Mouse (Mus musculus) CH12.LX (cell line): ENCODE measurements at regions not wholly inside any gene's neighbourhood (a gene's known extent, or its start where the extent isn't known, plus 50 kb on each side); places are given as distances from the start of the nearest gene placed in this dataset.

ENCODE experiments used
- DNase-seq: peaks from one replicate; pipeline ENCODE4 v3.0.0-alpha.2; 2013; ENCODE audit errors: extremely low read depth
- H3K27ac ChIP-seq: 2 replicates; pipeline ENCODE4 v1.5.1; 2012; ENCODE audit warnings: low read depth, mild to moderate bottlenecking, control low read depth, moderate library complexity; ENCODE audit not compliant: insufficient read depth
- H3K27me3 ChIP-seq: replicated peaks from 2 replicates; pipeline ENCODE3; 2012; ENCODE audit warnings: inconsistent platforms
- H3K36me3 ChIP-seq, 2 experiments: replicated peaks in 1 of 2; 2 replicates each; pipeline versions ENCODE3 to v1.6.1; 2012; ENCODE audit warnings: inconsistent platforms in 1 of 2, low read length in 1 of 2, mild to moderate bottlenecking in 1 of 2, mixed read lengths in 1 of 2, moderate library complexity in 1 of 2; ENCODE audit not compliant: control insufficient read depth in 1 of 2, insufficient read depth in 1 of 2
- H3K4me1 ChIP-seq, 2 experiments: 2 replicates each; pipeline ENCODE4 v1.6.1; 2012; ENCODE audit warnings: inconsistent platforms in 1 of 2, moderate library complexity in 1 of 2; ENCODE audit not compliant: insufficient read depth in 2 of 2, control insufficient read depth in 1 of 2
- H3K4me2 ChIP-seq: 2 replicates; pipeline ENCODE4 v1.6.1; 2012; ENCODE audit warnings: low read depth, mild to moderate bottlenecking, control low read depth; ENCODE audit not compliant: poor library complexity, insufficient read depth, severe bottlenecking
- H3K4me3 ChIP-seq, 3 experiments: fragments of 150-350 bp in 1 of 3; sonication (generic) in 1 of 3; replicated peaks in 1 of 3; 2 replicates each; pipeline versions ENCODE3 to v1.5.1; 2011 to 2012; ENCODE audit warnings: low read depth in 2 of 3, low read length in 2 of 3, mild to moderate bottlenecking in 2 of 3, moderate library complexity in 2 of 3, control low read depth in 1 of 3, improper control_type of control experiment in 1 of 3, inconsistent platforms in 1 of 3, mixed read lengths in 1 of 3; ENCODE audit not compliant: poor library complexity in 1 of 3
- H3K79me2 ChIP-seq: replicated peaks from 2 replicates; pipeline ENCODE4 v1.6.1; 2012; ENCODE audit warnings: mild to moderate bottlenecking, moderate library complexity; ENCODE audit not compliant: control insufficient read depth, poor library complexity, insufficient read depth, severe bottlenecking; ENCODE audit errors: extremely low read depth
- H3K9ac ChIP-seq: 2 replicates; pipeline ENCODE4 v1.6.1; 2012; ENCODE audit warnings: low read depth, mild to moderate bottlenecking, control low read depth, moderate library complexity; ENCODE audit not compliant: insufficient read depth
- H3K9me3 ChIP-seq: replicated peaks from 2 replicates; pipeline ENCODE3; 2012; ENCODE audit warnings: low read length, inconsistent platforms, mixed read lengths
- CHD2 ChIP-seq: IDR thresholded peaks from 2 replicates; pipeline ENCODE4 v1.6.1; 2011; ENCODE audit warnings: low read length, improper control_type of control experiment
- CTCF ChIP-seq, 2 experiments: IDR thresholded peaks in 1 of 2; conservative IDR thresholded peaks in 1 of 2; 2 replicates each; pipeline ENCODE4 v1.5.1; 2011 to 2012; ENCODE audit warnings: low read depth in 2 of 2, low read length in 2 of 2, improper control_type of control experiment in 1 of 2, inconsistent platforms in 1 of 2, mild to moderate bottlenecking in 1 of 2, moderate library complexity in 1 of 2
- E2F4 ChIP-seq: IDR thresholded peaks from 2 replicates; pipeline ENCODE4 v1.6.1; 2011; ENCODE audit warnings: low read depth, low read length, improper control_type of control experiment; ENCODE audit not compliant: insufficient replicate concordance
- ELF1 ChIP-seq: IDR thresholded peaks from 2 replicates; pipeline ENCODE4 v1.6.1; 2014; ENCODE audit warnings: low read depth, mild to moderate bottlenecking, inconsistent platforms, low read length, improper control_type of control experiment
- MAFK ChIP-seq: IDR thresholded peaks from 2 replicates; pipeline ENCODE4 v1.6.1; 2011; ENCODE audit warnings: low read length, improper control_type of control experiment; ENCODE audit not compliant: insufficient replicate concordance
- MAX ChIP-seq: IDR thresholded peaks from 2 replicates; pipeline ENCODE4 v1.6.1; 2011; ENCODE audit warnings: low read length, improper control_type of control experiment
- MAZ ChIP-seq: IDR thresholded peaks from 2 replicates; pipeline ENCODE4 v1.6.1; 2012; ENCODE audit warnings: low read depth, mild to moderate bottlenecking, inconsistent platforms, low read length, improper control_type of control experiment, moderate library complexity
- MYC ChIP-seq: IDR thresholded peaks from 2 replicates; pipeline ENCODE4 v1.6.1; 2011; ENCODE audit warnings: low read depth, mild to moderate bottlenecking, improper control_type of control experiment, low read length
- NRF1 ChIP-seq: IDR thresholded peaks from 2 replicates; pipeline ENCODE4 v1.6.1; 2014; ENCODE audit warnings: low read depth, mild to moderate bottlenecking, inconsistent platforms, low read length, improper control_type of control experiment, moderate library complexity
- POLR2A ChIP-seq: IDR thresholded peaks from 2 replicates; pipeline ENCODE4 v1.6.1; 2011; ENCODE audit warnings: low read depth, mild to moderate bottlenecking, improper control_type of control experiment, low read length
- RAD21 ChIP-seq: IDR thresholded peaks from 2 replicates; pipeline ENCODE4 v1.6.1; 2011; ENCODE audit warnings: low read depth, mild to moderate bottlenecking, low read length, improper control_type of control experiment, moderate library complexity
- RCOR1 ChIP-seq: conservative IDR thresholded peaks from 2 replicates; pipeline ENCODE4 v1.6.1; 2012; ENCODE audit warnings: low read depth, mild to moderate bottlenecking, inconsistent platforms, low read length, improper control_type of control experiment
- SIN3A ChIP-seq: IDR thresholded peaks from 2 replicates; pipeline ENCODE4 v1.6.1; 2012; ENCODE audit warnings: low read length, improper control_type of control experiment, inconsistent platforms
- SMC3 ChIP-seq: IDR thresholded peaks from 2 replicates; pipeline ENCODE4 v1.6.1; 2011; ENCODE audit warnings: low read depth, low read length, improper control_type of control experiment
- TBP ChIP-seq: conservative IDR thresholded peaks from 2 replicates; pipeline ENCODE4 v1.6.1; 2011; ENCODE audit warnings: low read depth, low read length, improper control_type of control experiment
- ZC3H11A ChIP-seq: IDR thresholded peaks from 2 replicates; pipeline ENCODE4 v1.6.1; 2012; ENCODE audit warnings: low read depth, mild to moderate bottlenecking, inconsistent platforms, low read length, improper control_type of control experiment
- ZKSCAN1 ChIP-seq: IDR thresholded peaks from 2 replicates; pipeline ENCODE4 v1.6.1; 2012; ENCODE audit warnings: low read depth, inconsistent platforms, low read length, improper control_type of control experiment, borderline replicate concordance
- dilution Hi-C: fragments of 300-500 bp; cut with MboI; formaldehyde crosslinking; loops from 2 replicates; pipeline ENCODE4 v1.14.3; 2020; ENCODE audit warnings: low sequenced_read_pairs; ENCODE audit not compliant: extremely low pct_unique_long_range_greater_than_20kb, extremely low pct_ligation_motif_present
- in situ Hi-C: fragments of 300-500 bp; cut with MboI; formaldehyde crosslinking; loops from 3 replicates; pipeline ENCODE4 v1.14.3; 2019; ENCODE audit warnings: low sequenced_read_pairs, low pct_ligation_motif_present, low pct_unique_long_range_greater_than_20kb, mixed read lengths

- dilution Hi-C loops: no loop called here
Measured at GRCm38 (mm10) chr16:74582645-74583423, 171.2 kb upstream of the Robo2 start.

GRCm38 (mm10) chr16:74548374-74548773 lies 136.7 kb upstream of the Robo2 start:
- Histone ChIP-seq H3K27ac (no peak overlapping the region), H3K79me2 (no peaks in the 10 kb centered on the region), H3K4me1 (no peaks in the 10 kb centered on the region), H3K9me3 (peaks cover 33% of the 10 kb centered on the region), H3K36me3 (no peaks in the 10 kb centered on the region), H3K4me3 (no peak overlapping the region), H3K27me3 (no peaks in the 10 kb centered on the region), H3K4me2 (no peak overlapping the region), H3K9ac (no peak overlapping the region)
- no peak for TF ChIP-seq ZC3H11A
- no peak for TF ChIP-seq POLR2A
- no peak for DNase-seq
- in situ Hi-C loops: no loop called here
- dilution Hi-C loops: no loop called here

More at GRCm38 (mm10) chr16:74582645-74583423, 171.2 kb upstream of the Robo2 start:
- H3K9ac ChIP-seq: no peak overlapping the region
- H3K27ac ChIP-seq: no peak overlapping the region
- peaks cover 40% of the 10 kb centered on the region for H3K9me3 ChIP-seq
- DNase-seq: no peak
- in situ Hi-C loops: no loop called here
- H3K4me3 ChIP-seq: no peak overlapping the region
- H3K4me1 ChIP-seq: no peaks in the 10 kb centered on the region
- TF ChIP-seq E2F4 (no peak), RAD21 (no peak), TBP (no peak), ZKSCAN1 (no peak), MAX (no peak), SMC3 (no peak), MYC (no peak), RCOR1 (no peak)
- no peaks in the 10 kb centered on the region for H3K36me3 ChIP-seq
- H3K79me2 ChIP-seq: no peaks in the 10 kb centered on the region
- no peak overlapping the region for H3K4me2 ChIP-seq
- H3K27me3 ChIP-seq: no peaks in the 10 kb centered on the region

DNA sequence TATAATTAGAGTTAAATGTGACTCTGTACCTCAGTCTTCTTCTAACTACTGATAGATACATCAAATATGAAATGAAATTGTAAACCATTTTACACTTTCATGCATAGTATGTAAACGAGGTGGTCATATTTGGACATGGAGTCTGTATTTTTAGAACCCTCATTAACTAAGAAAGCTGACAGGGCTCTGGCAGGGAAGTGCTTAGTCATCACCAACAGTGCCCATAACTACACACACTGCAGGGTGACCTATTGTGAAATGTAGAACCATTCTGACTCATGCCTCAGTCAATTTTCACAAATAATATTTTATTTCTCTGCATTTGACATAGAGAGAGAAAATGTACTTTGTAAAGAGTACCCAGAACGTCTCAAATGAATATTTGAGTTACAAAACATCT lies 118.9 kb upstream of the Robo2 start:
- Histone ChIP-seq H3K4me3 (no peak overlapping the region), H3K9ac (no peak overlapping the region), H3K27me3 (no peaks in the 10 kb centered on the region), H3K4me2 (no peak overlapping the region), H3K27ac (no peak overlapping the region), H3K4me1 (no peaks in the 10 kb centered on the region), H3K79me2 (no peaks in the 10 kb centered on the region), H3K9me3 (peaks cover 40% of the 10 kb centered on the region), H3K36me3 (no peaks in the 10 kb centered on the region)
- in situ Hi-C loops: no loop called here
- no peak for DNase-seq
- dilution Hi-C loops: no loop called here
- no peak for TF ChIP-seq MAFK
- TF ChIP-seq ZKSCAN1: no peak
- TF ChIP-seq CHD2: no peak
- no peak for TF ChIP-seq MAZ
- TF ChIP-seq NRF1: no peak
- no peak for TF ChIP-seq MYC
- no peak for TF ChIP-seq ZC3H11A
- no peak for TF ChIP-seq SIN3A
- TF ChIP-seq ELF1: no peak
- TF ChIP-seq CTCF (conservative IDR thresholded peaks at IDR 0.05 in 1 of 2, IDR thresholded peaks at IDR 0.05 in 1 of 2; ENCODE audit: low read depth in 2 of 2, low read length in 2 of 2): no peak
- TF ChIP-seq, all 38 proteins: peak for 0
